Mouse (Mus musculus): ENCODE measurements around the gene Sap30.

The Sap30 gene

DNA sequence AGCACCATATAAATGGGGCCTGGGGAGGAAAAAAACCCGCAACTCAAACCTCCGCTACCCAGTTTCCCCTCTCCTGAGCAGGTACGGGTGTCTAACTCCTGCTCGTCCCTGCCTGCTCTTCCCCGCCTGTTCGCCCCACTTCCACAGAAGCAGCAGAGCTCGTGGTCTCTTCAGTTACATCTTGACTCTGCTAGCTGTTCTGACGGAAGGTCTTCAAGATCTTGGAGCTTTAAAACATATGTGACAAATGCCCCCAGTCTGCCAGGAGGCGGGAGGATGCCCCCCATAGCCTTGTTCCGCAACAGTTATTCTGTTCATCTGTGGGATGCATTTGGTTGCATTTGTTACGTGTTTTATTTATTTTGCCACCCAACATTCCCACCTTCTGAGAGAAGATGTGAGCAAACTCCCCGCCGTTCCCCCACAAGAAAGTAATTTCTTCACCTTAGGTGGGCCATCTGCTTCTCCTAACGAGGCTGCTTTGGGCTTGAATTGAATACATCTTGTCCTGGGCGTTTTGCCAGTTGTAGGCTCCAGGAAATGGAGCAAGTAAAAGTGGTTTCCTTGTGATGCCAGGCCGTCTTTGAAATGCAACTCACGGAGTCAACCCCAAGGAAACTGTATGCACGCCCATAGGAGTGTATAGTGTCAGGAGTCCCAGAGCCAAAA lies 51.8 kb downstream of the Sap30 start:
- DNase-seq = peak in 1 of 2 experiments; percentile 31

- DNase-seq = no peak
Observed at GRCm38 (mm10) chr8:57432802-57433201, 54.9 kb downstream of the Sap30 start.

Data from kidney, postnatal 25 days (tissue).